Mouse (Mus musculus): ENCODE measurements around the gene Rgs19. TPM values are rescaled to one million over a fixed set of nuclear protein-coding genes. Genes with fewer than 3 reads are reported as not detected.

The Rgs19 gene
- total RNA-seq, 2 experiments from 2014 or later, result 78.6 to 266 TPM

- ATAC-seq (replicated peaks; ENCODE audit: poor library complexity, severe bottlenecking), result no peak
Observed at GRCm38 (mm10) chr2:181658528-181658927, 35.2 kb downstream of the Rgs19 start.

- ATAC-seq (replicated peaks; ENCODE audit: poor library complexity, severe bottlenecking), result no peak
Observed at GRCm38 (mm10) chr2:181657441-181657840, 36.3 kb downstream of the Rgs19 start.

GRCm38 (mm10) chr2:181656734-181657133 is 37.0 kb downstream of the Rgs19 start, which contains the start of gene Gm29797:
TSS of gene Gm29797 (plus strand) at chr2:181657034.
- ATAC-seq (replicated peaks; ENCODE audit: poor library complexity, severe bottlenecking), result no peak

- ATAC-seq (replicated peaks; ENCODE audit: poor library complexity, severe bottlenecking), result no peak
Observed at GRCm38 (mm10) chr2:181653523-181653922, 40.3 kb downstream of the Rgs19 start.

- no peak for ATAC-seq (replicated peaks; ENCODE audit: poor library complexity, severe bottlenecking)
Observed at GRCm38 (mm10) chr2:181653065-181653464, 40.7 kb downstream of the Rgs19 start.

- ATAC-seq (replicated peaks; ENCODE audit: poor library complexity, severe bottlenecking), result no peak
Observed at GRCm38 (mm10) chr2:181648926-181649325, 44.9 kb downstream of the Rgs19 start.

- no peak for ATAC-seq (replicated peaks; ENCODE audit: poor library complexity, severe bottlenecking)
Observed at GRCm38 (mm10) chr2:181646626-181647472, 46.9 kb downstream of the Rgs19 start.

GRCm38 (mm10) chr2:181645666-181646065 is 48.1 kb downstream of the Rgs19 start:
- no peak for ATAC-seq (replicated peaks; ENCODE audit: poor library complexity, severe bottlenecking)

- ATAC-seq (replicated peaks; ENCODE audit: poor library complexity, severe bottlenecking), result peak; percentile 89
Observed at GRCm38 (mm10) chr2:181644361-181644760, 49.4 kb downstream of the Rgs19 start.

Other genes starting within 250 kb of the Rgs19 start
- gene Zbtb46, start 234.6 kb downstream of the Rgs19 start, total RNA-seq (2014; fragmentation: Nextera tagmentation), result 1.1 TPM in 1 of 2 replicates, not detected in the other
- 0.13 and 0.15 TPM in 2 replicates for gene Zbtb46, start 234.6 kb downstream of the Rgs19 start, total RNA-seq (2017)
- gene Abhd16b, start 200.8 kb downstream of the Rgs19 start, total RNA-seq (2014; fragmentation: Nextera tagmentation), result not detected in 2 replicates
- not detected in 2 replicates for gene Abhd16b, start 200.8 kb downstream of the Rgs19 start, total RNA-seq (2017)
- 43.1 and 60.9 TPM in 2 replicates for gene Tpd52l2, start 196.8 kb downstream of the Rgs19 start, total RNA-seq (2014; fragmentation: Nextera tagmentation)
- gene Tpd52l2, start 196.8 kb downstream of the Rgs19 start, total RNA-seq (2017), result 115 and 129 TPM in 2 replicates
- 43.8 and 47.1 TPM in 2 replicates for gene Dnajc5, start 173.5 kb downstream of the Rgs19 start, total RNA-seq (2014; fragmentation: Nextera tagmentation)
- gene Dnajc5, start 173.5 kb downstream of the Rgs19 start, total RNA-seq (2017), result 46.4 and 54.5 TPM in 2 replicates
- gene Uckl1, start 109.1 kb downstream of the Rgs19 start, total RNA-seq (2014; fragmentation: Nextera tagmentation), result 118 and 128 TPM in 2 replicates
- gene Uckl1, start 109.1 kb downstream of the Rgs19 start, total RNA-seq (2017), result 41.5 and 54.1 TPM in 2 replicates
- gene Prpf6, start 102.1 kb downstream of the Rgs19 start, total RNA-seq (2014; fragmentation: Nextera tagmentation), result 30.8 and 35.2 TPM in 2 replicates
- 68.8 and 71.6 TPM in 2 replicates for gene Prpf6, start 102.1 kb downstream of the Rgs19 start, total RNA-seq (2017)
- 21.1 and 23.5 TPM in 2 replicates for gene Zfp512b, start 101.2 kb downstream of the Rgs19 start, total RNA-seq (2014; fragmentation: Nextera tagmentation)
- 11.6 and 15.6 TPM in 2 replicates for gene Zfp512b, start 101.2 kb downstream of the Rgs19 start, total RNA-seq (2017)
- 6.2 and 13.1 TPM in 2 replicates for gene Samd10, start 94.8 kb downstream of the Rgs19 start, total RNA-seq (2014; fragmentation: Nextera tagmentation)
- 3.2 and 4.5 TPM in 2 replicates for gene Samd10, start 94.8 kb downstream of the Rgs19 start, total RNA-seq (2017)
- not detected in 2 replicates for gene Gm29797, start 36.9 kb downstream of the Rgs19 start, total RNA-seq (2014; fragmentation: Nextera tagmentation)
- not detected in 2 replicates for gene Gm29797, start 36.9 kb downstream of the Rgs19 start, total RNA-seq (2017)
- gene Sox18, start 22.3 kb downstream of the Rgs19 start, total RNA-seq (2014; fragmentation: Nextera tagmentation), result not detected in 2 replicates
- not detected in 2 replicates for gene Sox18, start 22.3 kb downstream of the Rgs19 start, total RNA-seq (2017)
- gene Tcea2, start 13.7 kb downstream of the Rgs19 start, total RNA-seq (2014; fragmentation: Nextera tagmentation), result 25.2 and 27.0 TPM in 2 replicates
- 13.6 and 14.1 TPM in 2 replicates for gene Tcea2, start 13.7 kb downstream of the Rgs19 start, total RNA-seq (2017)
- not detected in 2 replicates for gene Lkaaear1, start 4.5 kb upstream of the Rgs19 start, total RNA-seq (2014; fragmentation: Nextera tagmentation)
- gene Lkaaear1, start 4.5 kb upstream of the Rgs19 start, total RNA-seq (2017), result not detected in 2 replicates
- gene Oprl1, start 21.0 kb upstream of the Rgs19 start, total RNA-seq (2014; fragmentation: Nextera tagmentation), result not detected in 2 replicates
- not detected in 2 replicates for gene Oprl1, start 21.0 kb upstream of the Rgs19 start, total RNA-seq (2017)
- not detected in 2 replicates for gene Myt1, start 69.4 kb upstream of the Rgs19 start, total RNA-seq (2014; fragmentation: Nextera tagmentation)
- not detected in 2 replicates for gene Myt1, start 69.4 kb upstream of the Rgs19 start, total RNA-seq (2017)
- 14.4 and 20.2 TPM in 2 replicates for gene Pcmtd2, start 143.9 kb upstream of the Rgs19 start, total RNA-seq (2014; fragmentation: Nextera tagmentation)
- gene Pcmtd2, start 143.9 kb upstream of the Rgs19 start, total RNA-seq (2017), result 15.9 and 18.3 TPM in 2 replicates
- 27.7 and 31.2 TPM in 2 replicates for gene Polr3k, start 170.4 kb upstream of the Rgs19 start, total RNA-seq (2014; fragmentation: Nextera tagmentation)
- 21.8 and 31.1 TPM in 2 replicates for gene Polr3k, start 170.4 kb upstream of the Rgs19 start, total RNA-seq (2017)

Measured in granulocyte monocyte progenitor cell, adult 5-6 weeks (primary cell).